Mouse (Mus musculus) T-cell, adult 2 months (primary cell): ENCODE measurements around the gene Sfi1.
"Not testable (repeated sequence)": the region's sequence is repeated elsewhere in the genome, so short reads cannot be mapped to it uniquely, and the experiment has no call there.

ENCODE experiments used
- DNase-seq: peaks from one replicate; pipeline ENCODE4 v3.0.0; 2022; ENCODE audit warnings: low spot score

The Sfi1 gene

DNA sequence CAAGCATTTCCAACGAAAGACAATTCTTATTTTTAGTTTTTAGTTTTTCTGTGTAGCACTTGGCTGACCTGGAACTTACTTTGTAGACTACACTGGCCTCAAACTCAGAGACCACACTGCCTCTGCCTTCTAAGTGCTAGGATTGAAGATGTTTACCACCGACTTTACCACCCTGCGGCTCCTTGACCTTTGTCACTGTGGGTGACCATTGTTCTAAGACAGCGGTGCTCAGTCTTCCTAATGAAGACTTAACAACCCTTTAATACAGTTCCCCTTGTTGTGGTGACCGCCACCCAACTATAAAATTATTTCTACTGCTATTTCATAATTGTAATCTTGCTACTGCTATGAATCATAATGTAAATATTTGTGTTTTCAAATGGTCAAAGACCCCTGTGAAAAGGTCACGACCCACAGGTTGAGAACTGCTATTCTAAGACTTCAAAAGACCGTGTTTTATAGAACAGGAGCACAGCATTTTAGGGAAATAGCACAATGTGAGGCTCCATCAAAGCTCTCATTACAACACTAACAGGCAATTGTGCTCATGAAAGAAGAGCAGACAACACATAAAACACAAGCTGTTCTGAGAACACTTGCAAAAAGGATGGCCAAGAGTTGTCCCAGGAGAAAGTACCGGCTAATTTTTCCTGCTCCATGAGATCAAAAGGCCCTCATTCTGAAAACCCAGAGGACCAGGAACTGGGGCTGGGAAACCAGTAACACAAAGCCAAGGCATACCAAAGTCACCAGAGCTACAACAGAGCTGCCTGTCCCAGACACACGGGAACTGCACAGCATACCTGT lies 47.7 kb downstream of the Sfi1 start:
- DNase-seq = not testable (repeated sequence)

DNA sequence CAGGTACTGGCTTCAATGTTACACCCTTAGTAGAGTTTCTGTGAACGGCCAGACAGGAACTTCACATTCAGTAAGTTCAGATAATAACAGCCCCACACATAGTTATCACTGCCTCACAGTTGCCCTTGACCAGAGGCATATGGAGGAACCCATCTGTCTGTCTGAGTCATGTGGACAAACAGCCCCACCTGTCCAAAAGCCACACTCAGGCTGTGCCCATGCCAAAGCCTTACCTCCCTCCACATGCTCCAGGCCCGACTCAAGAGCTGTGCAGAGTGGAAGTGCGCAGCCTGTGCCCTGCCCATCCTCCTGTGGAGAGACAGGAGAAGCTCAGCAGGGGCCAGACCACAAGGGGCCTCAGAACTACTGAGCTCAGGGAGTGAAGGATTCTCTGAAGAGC lies 49.3 kb downstream of the Sfi1 start:
- not testable (repeated sequence) for DNase-seq

DNA sequence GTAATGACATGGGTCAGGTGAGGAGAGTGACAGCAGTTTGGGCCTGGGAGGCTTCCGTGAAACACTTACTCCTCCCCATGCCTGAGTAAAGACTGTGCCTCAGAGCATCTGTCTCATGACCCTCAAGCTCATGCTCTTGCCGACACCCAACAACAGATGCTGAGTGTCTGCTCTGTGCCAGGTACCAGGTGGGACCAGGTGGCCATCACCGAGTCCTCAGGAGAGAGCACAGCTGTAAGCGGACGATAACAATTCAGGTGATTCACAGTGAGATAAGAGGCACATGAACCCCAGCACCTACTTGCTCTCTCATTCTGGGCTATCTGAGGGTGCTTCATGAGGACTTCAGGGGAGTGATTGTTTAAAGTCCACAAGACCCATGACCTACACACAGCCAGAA lies 50.9 kb downstream of the Sfi1 start:
- DNase-seq = peak; percentile 74

DNA sequence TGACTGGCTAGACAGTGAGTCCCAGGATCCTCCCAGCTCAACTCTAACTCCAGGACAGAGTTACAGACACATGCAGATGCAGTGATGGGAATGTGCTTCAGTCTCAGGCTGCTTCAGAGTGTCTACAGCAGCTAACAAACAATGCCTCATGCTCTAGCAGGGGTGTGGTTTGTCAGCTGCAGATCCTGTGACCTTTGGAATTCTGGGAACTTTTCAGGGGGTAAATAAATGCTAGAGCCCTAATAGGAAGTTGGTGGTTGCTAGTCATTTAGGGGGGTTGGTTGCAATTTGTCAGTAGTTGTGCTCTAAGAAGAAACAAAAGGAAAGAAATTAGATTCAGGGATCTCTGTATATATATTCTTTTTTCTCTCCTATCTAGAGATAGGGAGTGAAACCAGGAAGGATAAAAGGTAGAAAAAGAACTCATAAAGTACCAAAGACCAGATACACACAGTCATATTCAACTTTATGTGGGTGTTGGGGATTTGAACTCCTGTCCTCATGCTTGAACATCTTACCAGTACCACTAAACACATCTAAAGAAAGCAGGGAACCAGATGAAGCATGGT lies 52.2 kb downstream of the Sfi1 start:
- not testable (repeated sequence) for DNase-seq

DNA sequence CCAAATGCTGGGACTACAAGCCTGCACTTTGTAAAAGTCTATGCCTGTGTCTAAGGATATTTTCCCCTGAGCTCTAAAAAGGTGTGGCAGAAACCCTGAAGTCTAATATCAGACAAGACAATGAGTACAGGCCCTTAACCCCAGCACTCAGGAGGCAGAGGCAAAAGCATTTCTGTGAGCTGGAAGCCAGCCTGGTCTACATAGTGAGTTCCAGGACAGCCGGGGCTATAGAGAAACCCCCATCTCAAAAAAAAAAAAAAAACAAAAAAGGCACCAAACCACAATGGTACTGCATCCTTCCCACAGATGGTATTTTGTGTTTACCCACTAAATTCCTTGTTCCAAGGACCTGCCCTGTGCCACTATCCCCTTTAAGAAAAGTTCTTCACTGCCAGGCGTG lies 54.9 kb downstream of the Sfi1 start:
- DNase-seq = peak; percentile 37

DNA sequence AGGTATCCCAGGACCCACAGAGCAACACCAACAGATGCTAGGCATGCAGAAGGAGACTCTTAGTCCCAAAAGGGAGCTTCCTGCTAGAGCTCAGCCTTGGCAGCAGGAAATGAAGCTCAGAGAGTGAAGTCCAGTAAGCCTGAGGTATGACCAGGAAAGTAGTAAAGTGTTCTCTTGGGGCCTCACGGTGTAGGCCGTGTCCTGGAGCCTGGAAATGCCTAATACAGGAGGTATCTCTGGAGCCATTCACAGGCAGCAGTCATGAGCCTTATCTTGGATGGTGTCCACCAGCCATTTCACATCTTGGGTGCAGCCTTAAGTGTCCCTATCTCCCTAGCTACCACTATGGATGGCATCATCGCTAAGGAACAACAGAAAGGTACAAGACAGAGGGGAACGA lies 56.0 kb downstream of the Sfi1 start:
- DNase-seq = peak; percentile 38

DNA sequence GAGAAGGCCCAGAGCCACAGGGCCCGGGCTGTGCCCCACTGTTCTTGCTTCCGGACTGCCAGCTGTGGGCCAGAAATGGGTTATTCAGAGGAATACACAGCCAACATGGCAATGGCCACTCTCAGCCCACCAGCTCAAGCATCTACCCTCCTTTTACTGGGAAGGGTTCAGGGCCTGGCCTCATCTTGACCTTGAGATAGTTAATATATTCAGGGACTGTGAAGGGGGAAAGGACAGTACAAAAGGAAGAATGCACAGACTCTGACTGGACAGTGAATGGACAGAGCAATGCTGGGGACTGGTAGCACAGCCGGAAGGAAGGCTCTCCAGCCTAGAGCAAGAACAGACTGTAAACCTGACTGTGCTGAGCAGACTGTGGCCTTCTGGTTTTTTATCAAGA lies 57.3 kb downstream of the Sfi1 start:
- not testable (repeated sequence) for DNase-seq

DNA sequence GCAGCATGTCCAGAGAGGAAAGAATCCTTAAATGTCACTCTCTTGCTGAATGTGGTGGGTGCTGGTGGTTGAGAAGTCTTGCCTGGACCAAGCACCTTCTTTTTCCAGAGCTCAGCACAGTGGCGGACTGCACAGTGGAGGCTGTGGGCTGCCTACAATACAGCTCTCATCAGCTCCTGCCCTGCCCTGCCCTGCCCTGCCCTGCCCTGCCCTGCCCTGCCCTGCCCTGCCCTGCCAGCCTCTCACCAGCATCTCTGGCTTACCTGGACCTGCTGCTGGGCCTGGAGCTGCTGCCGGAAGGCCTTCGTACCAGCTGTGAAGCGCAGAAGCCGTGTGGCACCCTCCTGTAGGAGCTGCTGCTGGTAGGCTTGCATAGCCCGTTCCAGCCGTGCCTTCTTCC lies 57.9 kb downstream of the Sfi1 start:
- DNase-seq = not testable (repeated sequence)

DNA sequence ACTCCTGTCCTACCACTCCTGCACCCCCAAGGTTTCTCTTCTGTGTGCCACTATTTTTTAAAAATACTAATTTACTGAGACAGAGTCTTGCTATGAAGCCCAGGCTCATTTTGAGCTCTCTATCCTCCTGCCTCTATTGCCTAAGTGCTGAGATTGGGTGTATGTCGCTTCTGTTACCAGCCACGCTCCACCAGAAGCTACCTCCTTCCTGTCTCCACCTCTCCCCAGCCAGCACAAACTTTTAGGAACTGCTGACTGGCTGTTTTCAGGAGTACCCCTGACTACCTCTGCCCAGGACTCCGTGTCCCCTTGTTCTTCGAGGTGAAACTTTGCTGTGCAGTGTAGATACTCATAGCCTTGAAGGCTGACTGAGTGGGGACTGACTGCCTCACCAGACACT lies 59.9 kb downstream of the Sfi1 start:
- not testable (repeated sequence) for DNase-seq

DNA sequence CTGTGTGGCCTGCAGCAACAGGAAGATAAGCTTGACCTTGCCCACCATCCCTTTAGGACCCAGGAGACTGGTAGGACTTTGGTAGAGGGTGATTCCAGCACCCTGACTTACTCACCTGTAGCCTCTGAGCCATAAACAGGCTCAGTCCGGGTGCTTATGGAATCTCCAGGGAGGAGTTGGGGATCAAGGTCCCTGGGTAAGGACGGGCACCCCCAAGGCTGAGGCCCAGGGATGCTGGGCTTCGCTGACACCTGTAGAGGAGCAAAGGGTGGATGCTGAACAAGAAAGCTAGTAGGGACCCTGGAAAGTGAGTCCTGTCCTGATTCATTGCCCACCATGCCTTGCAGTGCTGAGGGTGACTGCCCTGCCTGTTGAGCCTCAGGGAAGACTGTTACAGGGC lies 60.3 kb downstream of the Sfi1 start:
- not testable (repeated sequence) for DNase-seq

DNA sequence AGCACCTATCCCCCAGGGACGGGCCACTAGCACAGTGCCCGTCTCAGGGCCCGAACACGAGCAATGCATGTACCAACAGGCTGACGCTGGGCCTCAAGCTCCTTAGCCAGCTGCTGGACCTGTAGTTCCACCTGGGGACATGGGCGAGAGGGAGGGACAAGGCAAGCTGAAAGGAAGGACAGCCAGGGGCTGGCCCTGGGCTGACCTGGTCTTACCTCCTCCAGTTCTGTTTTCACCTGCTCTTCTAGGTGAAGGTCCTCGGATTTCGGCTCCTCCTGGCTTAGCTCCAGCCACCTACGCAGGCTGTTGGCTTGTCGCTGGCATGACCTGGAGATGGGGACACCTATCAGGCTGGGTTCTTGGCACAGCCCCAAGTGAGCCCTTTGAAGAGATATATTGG lies 61.3 kb downstream of the Sfi1 start:
- peak; percentile 49 for DNase-seq

DNA sequence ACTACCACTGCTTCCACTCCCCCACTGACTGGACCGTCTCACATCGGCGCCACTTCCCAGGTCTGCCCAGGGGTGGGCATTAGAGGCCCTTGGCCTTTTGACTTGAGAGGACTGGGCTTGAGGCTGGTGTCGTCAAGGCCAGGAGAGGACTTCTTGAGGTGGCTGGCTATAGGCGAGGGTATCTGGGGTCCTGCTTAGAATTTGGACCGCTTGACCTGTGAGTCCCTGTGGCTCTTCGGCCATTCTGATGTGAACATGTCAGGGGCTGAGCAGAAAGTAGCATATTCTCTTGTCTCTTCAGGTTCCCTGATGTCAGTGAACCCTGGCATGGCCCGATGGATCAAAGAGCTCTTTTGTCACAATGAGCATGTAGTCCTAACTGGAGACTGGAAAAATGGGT lies 63.4 kb downstream of the Sfi1 start:
- DNase-seq = peak; percentile 65

DNA sequence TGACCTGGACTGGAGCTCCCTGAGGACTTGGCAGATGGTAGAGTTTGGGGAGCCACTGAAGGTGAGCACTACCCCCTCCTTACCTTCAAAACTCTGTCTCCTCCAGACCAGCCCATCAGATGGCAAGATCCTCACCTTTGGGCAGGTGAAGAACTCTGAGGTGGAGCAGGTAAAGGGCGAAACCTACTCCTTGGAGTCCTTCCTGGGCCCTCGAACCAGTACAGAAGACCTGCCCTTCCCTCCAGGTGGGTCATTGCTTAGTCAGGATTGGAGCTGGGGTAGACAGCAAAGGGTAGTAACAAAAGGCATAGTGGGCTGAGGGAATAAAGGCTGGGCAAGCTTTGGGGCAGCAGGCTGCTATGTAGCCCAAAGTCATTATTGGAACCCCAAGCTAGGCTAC lies 64.0 kb downstream of the Sfi1 start:
- peak; percentile 20 for DNase-seq

DNA sequence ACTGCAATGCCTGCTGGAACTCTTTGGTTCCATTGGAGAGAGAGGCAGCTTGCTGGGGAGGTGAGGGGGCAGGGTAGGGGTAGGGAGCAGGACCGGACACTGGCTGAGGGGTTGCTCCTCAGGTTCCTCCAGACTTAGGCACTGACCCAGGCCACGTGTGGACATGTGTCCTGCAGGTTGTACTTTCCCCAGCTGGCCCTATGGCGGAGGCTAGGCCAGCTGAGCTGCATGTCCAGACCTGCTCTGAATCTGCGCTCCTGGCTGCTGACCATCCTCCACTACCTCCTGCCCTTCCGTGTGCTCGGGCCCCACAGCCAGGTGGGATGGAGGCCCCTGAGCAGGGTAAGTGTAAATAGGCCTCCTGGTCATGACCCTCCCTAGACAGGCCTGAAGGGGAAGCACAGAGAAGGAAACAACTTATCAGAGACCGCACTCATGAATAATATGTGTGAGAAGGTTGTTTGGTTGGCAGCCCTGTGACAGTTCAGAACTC lies 65.9 kb downstream of the Sfi1 start:
- DNase-seq = not testable (repeated sequence)

DNA sequence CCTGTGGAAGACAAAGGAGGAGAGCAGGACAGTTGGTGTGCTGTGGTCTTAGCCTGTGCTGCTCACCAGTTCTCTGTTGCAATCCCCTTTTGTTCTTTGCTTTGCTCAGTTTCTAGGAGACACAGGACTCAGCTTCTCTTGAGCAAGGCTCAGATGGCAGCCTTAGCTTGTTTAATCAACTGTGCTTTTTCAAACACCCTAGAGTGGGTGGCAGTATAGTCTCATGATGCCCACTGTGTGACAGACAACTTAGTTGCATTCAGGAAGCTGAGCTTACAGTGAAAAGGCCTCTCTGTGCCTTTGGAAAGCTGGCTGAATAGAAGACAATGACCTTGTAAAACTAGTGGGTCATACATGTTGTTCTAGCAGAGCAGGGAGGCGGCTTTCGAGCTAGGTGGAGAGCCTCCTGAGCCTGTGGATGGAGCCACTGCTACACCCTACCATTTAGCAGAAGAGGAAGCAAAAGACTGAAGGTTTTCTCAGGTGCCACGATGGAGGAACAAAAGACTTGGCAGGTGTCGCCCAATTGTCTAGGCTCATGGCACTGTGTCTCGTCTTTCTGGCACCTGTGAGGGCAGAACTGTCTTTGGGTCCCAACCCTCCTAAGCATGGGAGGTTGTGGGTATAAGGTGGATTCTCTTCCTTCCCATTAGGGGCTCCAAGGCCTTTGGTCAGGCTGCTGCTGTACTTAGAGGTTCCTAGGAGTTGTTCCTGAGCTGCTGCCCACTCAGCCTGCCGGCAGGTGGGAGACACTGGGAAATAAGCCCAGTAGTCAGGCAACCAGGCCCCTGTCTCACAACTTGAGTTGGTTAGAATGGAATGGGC lies 66.6 kb downstream of the Sfi1 start:
- DNase-seq = peak; percentile 74

DNA sequence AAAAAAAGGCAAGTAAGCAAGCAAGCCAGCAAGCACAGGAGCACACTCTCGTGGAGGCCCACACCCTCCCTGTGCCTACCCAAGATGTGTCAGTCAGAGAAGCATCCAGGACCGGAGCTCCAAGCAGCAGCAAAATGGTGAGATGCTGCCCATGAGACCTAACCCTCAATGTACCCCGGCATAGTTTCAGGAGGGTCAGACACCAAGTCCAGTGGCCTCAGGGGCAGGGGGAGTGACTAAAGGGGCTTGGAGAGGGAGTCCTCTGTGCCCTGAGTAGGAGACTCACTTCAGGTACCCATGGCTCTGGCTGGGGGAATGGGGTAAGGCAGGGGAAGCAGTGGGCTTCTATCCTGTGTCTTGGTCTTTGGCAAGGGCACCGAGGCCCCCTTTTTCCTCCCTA lies 67.3 kb downstream of the Sfi1 start:
- DNase-seq = not testable (repeated sequence)

DNA sequence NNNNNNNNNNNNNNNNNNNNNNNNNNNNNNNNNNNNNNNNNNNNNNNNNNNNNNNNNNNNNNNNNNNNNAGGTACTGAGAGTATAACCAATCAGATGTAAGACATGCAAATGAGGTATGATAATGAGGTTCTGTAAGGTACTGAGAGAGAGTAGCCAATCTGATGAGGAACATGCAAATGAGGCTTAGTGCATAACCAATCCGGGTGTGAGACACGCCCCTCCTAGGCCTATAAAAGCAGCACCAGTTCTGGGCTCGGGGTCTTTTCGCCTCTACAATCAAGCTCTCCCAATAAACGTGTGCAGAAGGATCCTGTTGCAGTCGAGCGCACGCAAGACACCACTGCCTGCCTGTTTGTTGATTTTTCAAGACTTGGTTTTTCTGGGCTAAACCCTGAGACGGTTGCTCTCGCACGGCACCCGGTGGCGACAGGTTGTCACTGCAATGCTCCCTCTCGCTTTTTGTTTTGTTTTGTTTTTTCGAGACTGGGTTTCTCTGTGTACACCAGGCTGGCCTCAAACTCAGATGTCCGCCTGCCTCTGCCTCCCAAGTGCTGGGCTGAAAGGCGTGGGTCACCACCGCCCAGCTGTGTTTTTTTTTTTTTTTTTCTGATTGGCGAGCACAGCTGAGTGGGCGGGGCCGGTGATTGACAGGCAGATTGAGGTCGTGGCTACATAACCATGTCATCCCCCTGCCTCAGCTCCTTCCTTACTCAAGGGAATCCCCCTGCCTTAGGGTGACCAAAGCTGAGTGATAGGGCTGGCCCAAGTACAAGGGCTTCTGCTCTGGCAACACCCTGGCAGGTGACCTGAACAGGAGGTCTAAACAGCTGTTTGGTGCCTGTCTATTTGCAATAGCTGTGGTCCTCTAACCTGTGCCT lies 68.1 kb downstream of the Sfi1 start:
- peak; percentile 53 for DNase-seq

DNA sequence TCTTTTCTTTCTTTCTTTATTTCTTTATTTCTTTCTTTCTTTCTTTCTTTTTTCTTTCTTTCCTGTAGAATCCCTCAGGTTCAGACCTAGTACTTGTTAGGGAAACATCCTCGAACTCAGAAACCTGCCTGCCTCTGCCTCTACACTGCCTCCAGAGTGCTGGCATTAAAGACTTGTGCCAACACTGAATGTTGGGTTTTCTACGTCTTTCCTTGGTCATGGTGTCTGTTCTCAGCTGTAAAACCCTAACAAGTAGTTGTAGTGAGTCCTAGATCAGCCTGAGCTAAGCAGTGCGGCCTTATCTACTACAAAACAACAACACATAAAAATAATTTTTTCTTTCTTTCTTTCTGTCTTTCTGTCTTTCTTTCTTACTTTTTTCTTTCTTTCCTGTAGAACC lies 78.9 kb downstream of the Sfi1 start:
- no peak for DNase-seq

DNA sequence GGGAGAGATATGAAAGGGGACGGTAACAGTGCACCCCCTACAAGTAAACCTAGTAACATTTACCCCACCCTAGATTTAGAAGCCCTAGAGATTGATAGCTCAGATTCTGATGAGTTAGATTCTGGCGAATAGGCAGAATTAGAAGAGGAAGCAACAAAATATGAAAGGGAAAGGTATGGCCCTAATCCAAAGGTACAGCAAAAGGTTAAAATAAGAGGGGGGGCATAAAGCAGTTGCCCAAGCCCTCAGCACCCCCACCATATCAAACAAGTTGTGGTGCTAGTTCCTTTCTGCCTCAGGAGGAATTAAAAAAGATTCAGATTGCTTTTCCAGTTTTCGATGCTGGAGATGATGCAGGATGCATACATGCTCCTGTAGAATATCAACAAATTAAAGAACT lies 87.1 kb downstream of the Sfi1 start:
- no peak for DNase-seq

DNA sequence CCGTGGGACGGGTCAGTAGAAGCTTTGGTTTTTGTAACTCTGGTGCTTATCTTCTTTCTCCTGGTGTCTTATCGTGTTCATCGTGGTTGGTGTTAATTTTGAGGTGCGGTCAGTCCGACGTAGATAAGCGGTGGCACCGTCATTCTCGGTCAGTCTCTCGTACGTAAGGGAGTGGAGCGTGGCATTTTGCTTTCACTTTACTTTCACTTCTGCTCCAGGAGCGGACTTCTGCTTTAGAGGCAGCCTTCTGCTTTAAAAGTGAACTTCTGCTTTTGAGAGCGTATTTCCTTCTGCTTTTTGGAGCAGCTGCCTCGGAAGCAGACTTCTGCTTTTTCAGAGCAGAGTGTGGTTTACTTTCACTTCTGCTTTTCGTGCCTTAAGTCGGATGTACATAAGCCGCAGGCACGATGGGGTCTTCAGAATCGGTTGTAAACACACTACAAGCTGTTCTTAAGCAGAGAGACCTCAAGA lies 88.0 kb downstream of the Sfi1 start:
- peak; percentile 84 for DNase-seq

DNA sequence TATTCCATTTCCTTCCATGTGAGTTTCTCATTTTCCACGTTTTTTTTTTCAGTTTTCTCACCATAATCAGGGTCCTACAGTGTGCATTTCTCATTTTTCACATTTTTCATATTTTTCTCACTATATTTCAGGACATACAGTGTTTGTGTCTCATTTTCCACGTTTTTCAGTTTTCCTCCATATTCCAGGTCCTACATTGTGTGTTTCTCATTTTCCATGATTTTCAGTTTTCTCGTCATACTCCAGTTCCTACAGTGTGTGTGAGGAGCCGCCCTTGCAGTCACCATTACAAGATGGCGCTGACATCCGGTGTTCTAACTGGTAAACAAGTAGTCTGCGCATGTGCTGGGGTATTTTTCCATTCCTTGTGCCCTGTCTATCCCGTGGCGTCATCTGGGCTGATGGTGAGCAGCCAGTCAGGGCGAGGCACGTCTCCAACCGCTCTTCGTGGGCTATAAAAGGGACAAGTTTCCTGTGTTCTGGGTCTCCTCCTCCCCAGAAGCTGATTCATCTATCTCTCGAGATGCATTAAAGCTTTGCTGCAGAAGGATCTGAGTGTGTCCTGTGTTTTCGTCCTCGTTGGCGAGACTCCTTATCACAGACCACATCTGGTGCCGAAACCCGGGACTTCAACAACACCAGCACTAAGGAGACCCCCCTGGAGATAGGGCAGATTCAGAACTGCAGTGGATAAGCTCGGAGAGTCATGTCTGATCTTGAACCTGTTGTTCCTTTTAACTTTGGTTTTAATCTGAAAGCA lies 88.6 kb downstream of the Sfi1 start:
- peak; percentile 96 for DNase-seq
